Mouse (Mus musculus): ENCODE results near the gene Chn2.

DNA sequence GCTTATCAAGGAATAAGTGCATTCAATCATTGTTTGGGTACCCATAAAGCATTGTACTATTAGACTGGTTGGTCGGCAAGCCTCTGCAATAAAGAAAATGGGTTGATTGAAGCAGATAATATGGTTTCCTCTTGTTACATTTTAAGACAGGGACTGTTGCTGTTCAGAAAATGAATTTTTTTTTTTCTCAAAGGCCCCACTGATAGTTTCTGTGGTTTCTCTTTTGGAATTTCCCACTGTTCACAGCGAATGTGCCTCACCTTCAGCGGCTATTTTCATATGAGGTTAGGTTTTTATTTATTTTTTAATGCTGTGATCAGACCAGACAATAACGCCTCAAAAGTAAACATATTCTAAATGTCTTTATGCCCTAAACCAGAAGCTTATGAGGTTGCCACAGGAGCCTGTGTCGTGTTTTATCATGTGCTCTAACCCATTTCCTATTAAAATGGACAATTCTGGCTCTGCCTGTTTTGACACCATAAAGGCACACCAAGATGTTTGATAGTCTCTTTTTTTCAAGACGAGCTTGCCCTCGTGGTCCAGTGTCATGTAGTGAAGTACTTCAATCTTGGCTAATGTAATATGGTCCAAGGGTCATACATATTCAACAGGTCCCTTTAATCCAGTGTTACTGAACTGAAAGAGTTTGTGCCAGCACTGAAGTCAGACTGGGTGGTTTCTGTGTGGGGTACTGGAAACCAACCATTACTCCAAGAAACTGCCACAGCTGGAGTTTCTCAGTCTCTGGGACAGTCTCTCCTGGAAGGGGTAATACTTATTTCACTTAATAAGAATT lies 112.3 kb downstream of the Chn2 start:
- no peak for TF ChIP-seq CTCF (IDR thresholded peaks at IDR 0.05; ENCODE audit: borderline replicate concordance, extremely low read depth, insufficient read depth, insufficient read length)
- TF ChIP-seq POLR2A (IDR thresholded peaks at IDR 0.05; ENCODE audit: borderline replicate concordance, extremely low read depth, insufficient read depth, insufficient read length, poor library complexity, severe bottlenecking) = no peak
